Mouse (Mus musculus) cerebellum, postnatal 10 days (tissue): ENCODE measurements around the gene 1700088E04Rik.
A peak's percentile ranks its signal among the peaks of the same experiment; 100 is the strongest.

ENCODE experiments used
- DNase-seq, 2 experiments: peaks; one replicate each; pipeline ENCODE4 v3.0.0; 2021; ENCODE audit warnings: mixed read lengths in 2 of 2

Gene 1700088E04Rik

GRCm38 (mm10) chr15:79098220-79098619 lies 42.8 kb downstream of the 1700088E04Rik start:
- no peak for DNase-seq

DNA sequence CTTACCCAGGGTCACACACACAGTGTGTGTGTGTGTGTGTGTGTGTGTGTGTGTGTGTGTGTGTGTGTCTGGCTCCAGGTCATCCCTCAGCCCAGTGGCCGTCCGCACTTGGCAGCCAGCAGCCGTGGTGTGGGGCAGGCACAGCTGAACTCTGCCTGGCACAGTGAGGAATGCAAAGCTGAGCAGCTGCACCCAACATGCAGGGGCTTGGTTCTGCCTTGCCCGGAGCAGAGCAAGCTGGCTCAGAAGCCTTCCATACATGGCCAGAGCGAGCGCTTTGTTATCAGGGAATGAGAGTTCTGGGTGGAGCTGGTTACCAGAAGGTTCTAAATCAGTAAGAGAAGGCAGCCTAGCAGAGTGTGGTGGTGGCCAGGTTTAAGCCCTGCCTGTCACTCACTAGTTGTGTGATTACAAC lies 43.4 kb downstream of the 1700088E04Rik start:
- peak; percentile 74 to 83 for DNase-seq

DNA sequence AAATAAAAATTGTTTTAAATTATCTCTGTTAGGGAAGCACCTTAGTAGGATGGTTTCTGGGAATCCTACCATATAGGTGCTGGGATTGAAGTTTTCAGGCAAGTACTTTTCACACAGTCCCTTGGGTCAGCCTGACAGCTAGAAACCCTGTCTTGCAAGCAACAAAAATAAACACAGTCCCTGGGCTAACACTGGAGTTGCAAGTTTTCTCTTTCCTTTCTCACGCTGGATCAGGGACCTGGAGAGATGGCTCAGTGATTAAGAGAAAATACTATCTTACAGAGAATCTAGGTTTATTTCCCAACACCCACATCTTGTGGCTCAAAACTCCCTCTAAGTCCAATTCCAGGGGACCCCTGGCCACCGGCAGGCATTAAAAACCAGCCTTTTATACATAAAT lies 43.9 kb downstream of the 1700088E04Rik start:
- no peak for DNase-seq

GRCm38 (mm10) chr15:79096556-79096955 lies 44.5 kb downstream of the 1700088E04Rik start:
- DNase-seq, result no peak

DNA sequence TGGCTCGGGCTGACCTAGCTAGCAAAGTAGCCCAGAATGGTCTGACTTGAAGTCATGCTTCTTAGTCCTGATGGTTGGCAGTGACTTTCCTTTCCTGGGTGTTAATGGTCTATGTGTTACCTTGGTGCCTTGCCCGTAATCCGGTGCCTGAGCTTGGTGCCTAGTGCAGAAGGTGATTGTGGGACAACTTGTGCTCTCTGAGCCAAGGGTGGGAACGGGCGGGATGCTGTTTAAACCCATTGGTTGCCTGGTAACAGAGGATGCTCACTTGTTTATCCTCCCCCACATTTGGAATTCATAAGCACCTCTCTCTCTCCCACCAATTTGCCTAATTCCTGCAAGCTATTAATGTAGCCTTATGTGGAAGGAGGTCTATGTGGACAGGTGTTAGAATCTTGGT lies 45.6 kb downstream of the 1700088E04Rik start:
- DNase-seq, result no peak

GRCm38 (mm10) chr15:79093083-79093839 lies 47.8 kb downstream of the 1700088E04Rik start:
- DNase-seq, result peak; percentile 47 to 50

GRCm38 (mm10) chr15:79092284-79092683 lies 48.8 kb downstream of the 1700088E04Rik start:
- no peak for DNase-seq

DNA sequence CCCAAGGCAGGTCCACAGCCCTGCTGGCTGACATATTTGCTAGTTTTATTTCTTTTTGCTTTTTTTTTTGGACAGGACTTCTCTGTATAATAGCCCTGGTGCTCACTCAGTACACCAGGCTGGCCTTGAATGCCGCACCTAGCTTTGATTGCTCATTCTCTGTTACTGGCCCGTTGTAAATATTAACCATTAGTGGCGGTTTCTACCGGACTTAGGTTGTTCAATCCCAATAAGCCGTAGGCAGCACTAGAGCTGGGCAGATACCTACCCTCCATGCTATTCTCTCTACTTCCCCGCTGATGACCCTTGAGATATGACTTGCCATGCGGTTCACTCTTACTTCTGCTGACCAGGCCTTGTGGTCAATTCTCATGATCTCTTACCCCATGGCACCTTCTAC lies 61.5 kb downstream of the 1700088E04Rik start:
- DNase-seq, result no peak
